24 mouse cellular contexts compared by ENCODE assay signal in the genomic region with DNA sequence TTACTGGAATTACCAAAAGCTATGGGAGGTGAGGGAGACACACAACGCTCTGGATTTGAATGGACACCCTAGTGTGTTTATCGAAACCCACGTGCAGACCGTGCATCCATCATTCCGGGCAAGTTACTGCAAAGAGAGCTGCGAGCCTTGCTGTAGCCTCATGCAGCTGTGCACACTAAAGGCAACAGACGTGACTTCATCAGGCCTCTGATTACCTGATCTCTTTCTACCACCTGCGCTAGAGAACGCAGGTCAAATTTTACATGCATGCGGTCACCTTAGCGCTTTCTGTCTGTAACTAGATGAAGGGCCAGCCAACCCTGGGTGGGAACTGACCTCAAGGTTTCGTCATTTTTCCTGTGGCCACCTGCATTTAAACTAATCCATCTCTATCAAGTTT.
"Had no signal": no experiment of that assay in that cellular context is flagged by ENCODE, and none has a peak within 500 bp of the region (broad histone marks: within the 10 kb centered on the region; RNA-seq: fewer than 3 reads in every experiment).

No protein-coding gene starts in this region.

- H3K9me3 ChIP-seq: heart, embryonic 13.5 days; heart, embryonic 15.5 days; hindbrain, embryonic 13.5 days; hindbrain, embryonic 15.5 days; liver, embryonic 15.5 days had no signal

- H3K27ac ChIP-seq: heart, adult 2 months; heart, embryonic 13.5 days; heart, embryonic 15.5 days; hindbrain, embryonic 13.5 days; hindbrain, embryonic 15.5 days; hindbrain, postnatal 0 days; layer of hippocampus, adult 2 months; left cerebral cortex, adult 2 months; liver, embryonic 13.5 days; liver, embryonic 15.5 days had no signal

- H3K4me3 ChIP-seq: heart, adult 2 months; heart, embryonic 13.5 days; heart, embryonic 15.5 days; hindbrain, embryonic 13.5 days; hindbrain, embryonic 15.5 days; layer of hippocampus, adult 2 months; left cerebral cortex, adult 2 months; liver, embryonic 13.5 days; liver, embryonic 15.5 days had no signal

- H3K4me2 ChIP-seq: heart, embryonic 11.5 days; heart, embryonic 13.5 days; heart, embryonic 15.5 days; hindbrain, embryonic 13.5 days; hindbrain, embryonic 15.5 days; liver, embryonic 11.5 days; liver, embryonic 13.5 days; liver, embryonic 15.5 days had no signal

- DNase-seq: gastrocnemius, postnatal 14 days; gastrocnemius, postnatal 36 days; heart, adult 11 months; heart, adult 2 months; heart, postnatal 14 days; heart, postnatal 36 days; kidney, adult 11 months; kidney, adult 8-10 months; kidney, postnatal 10 days; kidney, postnatal 25 days; kidney, postnatal 4 days; liver; liver, embryonic 13.5 days had no signal

- H3K4me1 ChIP-seq: heart, embryonic 13.5 days; heart, embryonic 15.5 days; hindbrain, embryonic 15.5 days; liver, embryonic 13.5 days; liver, embryonic 15.5 days had no signal

- H3K36me3 ChIP-seq: heart, embryonic 13.5 days; heart, embryonic 15.5 days; hindbrain, embryonic 13.5 days; hindbrain, embryonic 15.5 days; liver, embryonic 13.5 days; liver, embryonic 15.5 days had no signal

- H3K27me3 ChIP-seq: heart, embryonic 13.5 days; heart, embryonic 15.5 days; hindbrain, embryonic 13.5 days; hindbrain, embryonic 15.5 days; liver, embryonic 13.5 days; liver, embryonic 15.5 days had no signal

- ATAC-seq: hindbrain, postnatal 0 days; intestine, embryonic 16.5 days had no signal

- H3K9ac ChIP-seq: heart, embryonic 13.5 days; heart, embryonic 15.5 days; hindbrain, embryonic 13.5 days; hindbrain, embryonic 15.5 days; liver, embryonic 13.5 days; liver, embryonic 15.5 days had no signal
